Mouse (Mus musculus): ENCODE measurements around the gene Grhl1. TPM values are rescaled to one million over a fixed set of nuclear protein-coding genes. Genes with fewer than 3 reads are reported as not detected.

Gene Grhl1
- 1 to 10 TPM in 1 of 2 experiments, under 1 TPM in 1; 0.90 to 1.4 TPM for total RNA-seq (2021)
- long read RNA-seq, experiment 1, partial matches to known transcripts = 0 of 1 reads
- long read RNA-seq, experiment 1, other reads (novel, unspliced or antisense) = 0 of 1 reads
- long read RNA-seq, experiment 2, partial matches to known transcripts = 0 of 1 reads
- long read RNA-seq, experiment 2, other reads (novel, unspliced or antisense) = 1 of 1 reads

GRCm38 (mm10) chr12:24571523-24572392 is at the start of gene Grhl1:
TSS of gene Grhl1 (plus strand) at chr12:24572283.
- DNase-seq (ENCODE audit: low spot score in 2 of 2) = peak; percentile 80 to 81

DNA sequence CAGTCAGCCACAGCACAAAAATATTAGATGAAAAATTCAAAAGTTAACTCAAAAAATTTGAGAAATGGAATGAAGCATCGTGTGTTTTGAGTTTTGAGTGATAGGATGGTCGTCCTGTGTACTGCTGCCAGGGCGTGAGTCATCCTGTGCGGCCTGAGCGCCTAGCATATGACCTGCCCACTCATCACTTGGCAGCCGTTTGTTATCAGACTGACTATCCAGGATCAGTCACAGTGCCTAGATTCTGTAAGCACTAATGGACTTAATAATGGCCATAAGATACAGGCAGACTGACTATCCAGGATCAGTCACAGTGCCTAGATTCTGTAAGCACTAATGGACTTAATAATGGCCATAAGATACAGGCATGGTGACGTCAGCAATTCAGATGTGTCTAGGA is 47.0 kb upstream of the Grhl1 start:
- DNase-seq (ENCODE audit: low spot score in 2 of 2) = peak in 1 of 2 experiments; percentile 8

GRCm38 (mm10) chr12:24536390-24536789 is 35.7 kb upstream of the Grhl1 start:
- DNase-seq (ENCODE audit: low spot score in 2 of 2) = no peak

DNA sequence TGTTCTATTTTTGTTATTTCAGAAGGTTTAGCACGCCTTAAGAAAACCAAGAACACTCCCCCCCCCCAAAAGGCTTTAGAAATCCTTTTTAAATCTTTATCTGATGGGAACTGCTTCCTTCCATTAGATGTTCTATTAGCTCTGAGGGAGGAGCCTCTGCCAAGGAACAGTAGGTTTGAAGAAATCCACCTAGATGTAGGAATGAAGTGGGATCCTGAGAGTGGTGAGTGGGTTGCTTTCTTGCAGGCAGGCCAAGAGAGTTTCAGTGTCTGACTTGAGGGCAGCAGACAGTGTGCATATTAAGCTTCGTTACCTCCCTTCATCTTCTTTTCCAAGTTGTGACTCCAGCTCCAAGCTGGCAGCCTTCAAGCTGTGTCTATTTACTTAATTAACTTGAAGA is 34.9 kb upstream of the Grhl1 start:
- no peak for DNase-seq (ENCODE audit: low spot score in 2 of 2)

- DNase-seq (ENCODE audit: low spot score in 2 of 2) = no peak
Observed at GRCm38 (mm10) chr12:24537965-24538364, 34.1 kb upstream of the Grhl1 start.

DNA sequence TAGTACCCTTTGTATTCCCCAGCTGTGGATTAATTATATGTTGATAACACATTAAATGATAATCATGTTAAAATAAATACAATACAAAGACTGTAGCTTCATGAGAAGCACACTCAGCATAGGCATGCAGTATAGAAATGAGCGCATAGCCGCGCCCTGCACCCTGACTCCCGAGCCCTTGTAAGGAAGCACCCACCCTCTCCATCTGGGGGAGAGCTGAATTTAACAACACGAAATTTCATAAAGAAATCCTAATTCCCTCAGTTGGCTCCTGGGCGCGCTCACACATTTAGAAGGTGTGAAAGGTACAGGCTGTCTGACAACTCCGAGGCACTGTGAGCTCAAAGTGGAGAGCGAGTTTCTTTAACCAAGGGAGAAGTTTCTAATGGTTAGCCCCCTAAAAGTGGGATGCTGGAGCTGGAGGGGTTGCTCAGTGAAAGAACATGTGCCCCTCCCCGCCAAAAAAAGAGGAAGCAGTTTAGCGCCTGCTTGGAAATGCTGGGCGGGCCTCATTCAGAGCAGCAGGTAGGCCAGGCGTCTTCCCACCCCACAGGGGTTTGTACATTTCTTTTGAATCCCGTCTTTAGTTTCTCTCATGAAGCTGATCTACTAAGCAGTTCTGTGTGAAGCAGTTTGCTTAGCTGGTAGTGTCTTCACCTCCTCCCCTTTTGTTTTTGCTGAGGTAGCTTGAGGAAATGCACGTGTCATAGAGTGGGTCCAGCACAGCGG is 30.5 kb upstream of the Grhl1 start:
- DNase-seq (ENCODE audit: low spot score in 2 of 2) = no peak

DNA sequence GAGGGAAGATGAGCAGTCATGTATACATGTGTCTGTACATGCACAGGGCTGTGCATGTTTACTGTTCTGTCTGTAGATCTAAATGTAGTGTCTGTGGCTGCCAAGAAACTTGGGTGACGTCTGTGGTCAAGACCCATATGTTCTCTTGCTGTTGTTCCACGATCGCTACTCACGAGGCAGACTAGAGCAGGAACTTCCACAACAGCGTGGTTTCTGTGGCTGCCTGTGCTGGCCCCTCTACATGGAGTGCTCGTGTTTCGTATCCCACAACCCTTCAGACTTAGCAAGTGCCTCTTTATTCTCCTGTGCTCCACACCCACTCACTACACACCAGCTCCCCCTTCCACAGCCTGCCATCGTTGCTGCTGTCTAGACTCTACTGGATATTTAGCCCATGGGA is 24.4 kb upstream of the Grhl1 start:
- no peak for DNase-seq (ENCODE audit: low spot score in 2 of 2)

DNA sequence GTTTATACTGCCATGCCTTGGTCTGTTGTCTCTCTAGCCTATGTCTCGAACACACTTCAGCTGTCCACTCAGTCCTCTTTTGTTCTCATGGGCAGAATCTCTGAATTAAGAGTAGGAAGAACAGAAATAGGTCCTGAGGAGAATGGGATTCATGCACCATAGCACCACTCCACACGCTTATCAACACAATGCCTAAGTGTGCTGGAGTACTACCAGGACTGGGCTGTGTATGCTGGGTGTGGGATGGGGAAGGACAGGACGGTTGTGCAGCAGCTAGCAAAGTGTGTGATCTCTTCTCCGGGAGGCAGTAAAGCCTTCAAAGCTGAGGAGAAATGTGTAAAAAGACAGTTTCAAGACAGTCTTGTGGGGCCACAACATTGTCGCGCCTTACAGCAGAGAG is 23.2 kb upstream of the Grhl1 start:
- DNase-seq (ENCODE audit: low spot score in 2 of 2) = no peak

GRCm38 (mm10) chr12:24552531-24552930 is 19.6 kb upstream of the Grhl1 start:
- DNase-seq (ENCODE audit: low spot score in 2 of 2) = no peak

GRCm38 (mm10) chr12:24555976-24556375 is 16.1 kb upstream of the Grhl1 start:
- DNase-seq (ENCODE audit: low spot score in 2 of 2) = no peak

GRCm38 (mm10) chr12:24563395-24563960 is 8.6 kb upstream of the Grhl1 start:
- DNase-seq (ENCODE audit: low spot score in 2 of 2) = no peak

GRCm38 (mm10) chr12:24565311-24565710 is 6.8 kb upstream of the Grhl1 start:
- DNase-seq (ENCODE audit: low spot score in 2 of 2) = no peak

DNA sequence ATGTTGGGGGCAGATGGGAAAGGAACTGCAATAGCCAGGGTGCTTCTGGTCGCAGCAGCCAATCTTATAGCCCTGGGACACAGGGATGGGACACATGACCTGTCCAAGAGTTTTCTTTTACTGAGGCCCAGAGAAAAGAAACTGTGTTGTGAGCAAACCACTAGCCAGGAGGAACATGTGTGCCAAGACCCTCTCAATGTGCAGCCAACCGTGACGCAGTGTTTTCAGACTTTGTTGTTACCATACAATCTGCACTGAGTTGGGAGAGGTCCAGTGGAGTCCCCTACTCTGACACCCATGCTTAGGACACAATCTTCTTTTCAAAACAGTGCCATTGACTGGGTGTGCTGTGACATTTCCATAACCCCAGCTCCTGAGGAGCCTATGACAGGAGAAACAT is 4.5 kb upstream of the Grhl1 start:
- no peak for DNase-seq (ENCODE audit: low spot score in 2 of 2)

DNA sequence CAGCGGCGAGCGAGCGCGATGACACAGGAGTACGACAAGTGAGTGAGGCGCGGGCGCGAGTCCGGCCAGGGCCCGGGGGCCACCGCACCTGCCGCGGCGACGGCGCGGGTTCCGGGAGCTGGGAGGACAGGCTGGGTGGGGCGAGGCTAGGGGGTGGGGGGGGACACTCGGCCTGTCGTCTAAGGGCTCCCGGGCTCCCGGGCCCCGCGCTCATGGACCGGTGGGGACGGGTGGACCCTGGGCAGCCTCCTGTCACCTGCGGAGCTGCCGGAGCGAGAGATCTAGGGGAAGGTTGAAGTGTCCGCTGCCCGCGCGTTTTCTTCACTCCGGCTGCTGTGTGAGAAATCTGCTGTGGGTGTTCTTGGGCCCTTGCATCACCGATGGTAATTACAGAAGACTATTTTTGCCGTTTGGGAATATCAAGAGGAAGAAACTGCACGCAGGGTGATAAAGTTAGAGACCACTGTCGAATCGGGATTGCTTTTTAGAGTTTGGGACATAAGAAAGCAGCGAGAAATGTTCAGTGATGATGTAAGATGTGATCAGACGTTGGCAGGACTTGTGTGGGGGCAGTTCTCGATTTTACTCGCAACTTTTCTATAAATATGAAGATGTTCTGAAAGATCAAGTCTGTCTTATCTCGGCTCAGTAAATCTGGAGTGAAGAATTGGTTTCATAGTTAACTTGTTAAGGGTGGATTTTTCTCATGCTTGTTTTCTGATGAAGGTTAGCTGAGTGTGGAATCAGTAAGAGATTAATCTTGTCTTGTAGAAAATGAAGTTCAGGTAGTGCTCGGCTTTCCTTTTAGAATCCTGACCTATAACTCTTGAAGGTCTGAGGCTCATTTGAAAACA is 565 bp downstream of the Grhl1 start:
- DNase-seq (ENCODE audit: low spot score in 2 of 2) = no peak

GRCm38 (mm10) chr12:24573275-24573580 is 1.1 kb downstream of the Grhl1 start:
- DNase-seq (ENCODE audit: low spot score in 2 of 2) = no peak

- DNase-seq (ENCODE audit: low spot score in 2 of 2) = no peak
Observed at GRCm38 (mm10) chr12:24574870-24575269, 2.8 kb downstream of the Grhl1 start.

GRCm38 (mm10) chr12:24580452-24580851 is 8.4 kb downstream of the Grhl1 start:
- DNase-seq (ENCODE audit: low spot score in 2 of 2) = no peak

DNA sequence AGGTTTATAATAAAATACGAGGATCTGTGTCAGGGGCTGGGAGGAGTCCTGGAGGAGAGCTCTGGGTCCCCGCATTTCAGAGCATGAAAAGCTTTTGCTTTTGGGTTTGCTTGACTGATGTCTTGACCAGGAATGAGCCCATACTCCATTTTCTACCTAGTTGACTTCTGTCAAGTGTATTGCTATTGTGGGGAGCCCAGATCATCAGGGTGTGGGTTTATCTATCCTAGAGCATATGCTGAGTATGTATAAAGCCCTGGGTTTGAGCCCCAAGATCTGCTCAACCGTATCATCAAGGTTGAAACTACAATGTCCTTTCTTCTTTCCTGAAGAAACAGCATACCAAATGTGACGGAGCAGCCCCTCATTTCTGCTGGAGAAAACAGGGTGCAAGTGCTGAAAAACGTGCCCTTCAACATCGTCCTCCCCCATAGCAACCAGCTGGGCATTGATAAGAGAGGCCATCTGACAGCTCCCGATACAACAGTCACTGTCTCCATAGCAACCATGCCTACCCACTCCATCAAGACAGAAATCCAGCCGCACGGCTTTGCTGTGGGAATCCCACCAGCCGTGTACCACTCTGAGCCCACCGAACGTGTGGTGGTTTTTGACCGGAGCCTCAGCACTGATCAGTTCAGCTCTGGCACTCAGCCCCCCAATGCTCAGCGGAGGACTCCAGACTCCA is 9.1 kb downstream of the Grhl1 start:
- DNase-seq (ENCODE audit: low spot score in 2 of 2) = no peak

GRCm38 (mm10) chr12:24583653-24584052 is 11.6 kb downstream of the Grhl1 start:
- no peak for DNase-seq (ENCODE audit: low spot score in 2 of 2)

GRCm38 (mm10) chr12:24584835-24585234 is 12.8 kb downstream of the Grhl1 start:
- no peak for DNase-seq (ENCODE audit: low spot score in 2 of 2)

All from adrenal gland, postnatal 4 days (tissue).